Mouse (Mus musculus) skeletal muscle tissue, adult 2 months (tissue): ENCODE data around the gene Cers5.
A peak's percentile ranks its signal among the peaks of the same experiment; 100 is the strongest.
"Not testable (repeated sequence)": the region's sequence is repeated elsewhere in the genome, so short reads cannot be mapped to it uniquely, and the experiment has no call there.

Experiments
- DNase-seq: peaks from one replicate; pipeline ENCODE4 v3.0.0-alpha.2; 2012; ENCODE audit warnings: low read depth, low spot score

The Cers5 gene

GRCm38 (mm10) chr15:99772881-99772924, at the start of gene Cers5:
Gene Cers5 (minus strand): TSS chr15:99772885.
- DNase-seq = not testable (repeated sequence)

GRCm38 (mm10) chr15:99819621-99820279, 47.1 kb upstream of the Cers5 start:
- DNase-seq = peak; percentile 69

- DNase-seq = no peak
Observed at GRCm38 (mm10) chr15:99819109-99819440, 46.4 kb upstream of the Cers5 start.

- DNase-seq = peak; percentile 87
Observed at GRCm38 (mm10) chr15:99818321-99819108, 45.8 kb upstream of the Cers5 start.

- no peak for DNase-seq
Observed at GRCm38 (mm10) chr15:99817343-99818235, 44.9 kb upstream of the Cers5 start.

GRCm38 (mm10) chr15:99815999-99816398, 43.3 kb upstream of the Cers5 start:
- DNase-seq = no peak

GRCm38 (mm10) chr15:99814554-99815260, 42.0 kb upstream of the Cers5 start:
- DNase-seq = peak; percentile 48

GRCm38 (mm10) chr15:99813639-99814038, 41.0 kb upstream of the Cers5 start:
- DNase-seq = no peak

GRCm38 (mm10) chr15:99812097-99812496, 39.4 kb upstream of the Cers5 start:
- no peak for DNase-seq

GRCm38 (mm10) chr15:99807776-99808735, 35.4 kb upstream of the Cers5 start:
- DNase-seq = no peak

GRCm38 (mm10) chr15:99806171-99806570, 33.5 kb upstream of the Cers5 start:
- no peak for DNase-seq

- DNase-seq = no peak
Observed at GRCm38 (mm10) chr15:99805673-99806072, 33.0 kb upstream of the Cers5 start.

GRCm38 (mm10) chr15:99803186-99803644, 30.5 kb upstream of the Cers5 start:
- DNase-seq = peak; percentile 45

GRCm38 (mm10) chr15:99801885-99802572, 29.3 kb upstream of the Cers5 start:
- no peak for DNase-seq

GRCm38 (mm10) chr15:99799706-99800105, 27.0 kb upstream of the Cers5 start:
- no peak for DNase-seq

- DNase-seq = no peak
Observed at GRCm38 (mm10) chr15:99797898-99798297, 25.2 kb upstream of the Cers5 start.

GRCm38 (mm10) chr15:99796735-99797134, 24.1 kb upstream of the Cers5 start:
- DNase-seq = no peak

GRCm38 (mm10) chr15:99796066-99796465, 23.4 kb upstream of the Cers5 start:
- no peak for DNase-seq

- no peak for DNase-seq
Observed at GRCm38 (mm10) chr15:99792221-99792815, 19.6 kb upstream of the Cers5 start.

- no peak for DNase-seq
Observed at GRCm38 (mm10) chr15:99791003-99791402, 18.3 kb upstream of the Cers5 start.
